Mouse (Mus musculus) embryonic facial prominence, embryonic 15.5 days (tissue): ENCODE measurements around the gene Map6d1. TPM values are rescaled to one million over a fixed set of nuclear protein-coding genes. Genes with fewer than 3 reads are reported as not detected.

Experiments used
- ATAC-seq: fragments of 200-750 bp; cut with Nextera tagmentation; 2 replicates; pipeline ENCODE4 v1.8.0; 2017; ENCODE audit warnings: low read depth, moderate TSS enrichment; ENCODE audit not compliant: insufficient number of reproducible peaks, low FRiP score, low TSS enrichment
- H3K27ac ChIP-seq: fragments of 300-500 bp; sonication (generic); replicated peaks from 2 replicates; pipeline ENCODE4 v1.5.1; 2015; ENCODE audit warnings: mild to moderate bottlenecking, inconsistent platforms
- H3K27me3 ChIP-seq: fragments of 300-500 bp; sonication (generic); 2 replicates; pipeline ENCODE4 v1.6.1; 2015; ENCODE audit warnings: inconsistent platforms
- H3K36me3 ChIP-seq: fragments of 300-500 bp; sonication (generic); 2 replicates; pipeline ENCODE4 v1.6.1; 2015; ENCODE audit warnings: mild to moderate bottlenecking, inconsistent platforms
- H3K4me1 ChIP-seq: fragments of 300-500 bp; sonication (generic); 2 replicates; pipeline ENCODE4 v1.6.1; 2015; ENCODE audit warnings: inconsistent platforms
- H3K4me2 ChIP-seq: fragments of 300-500 bp; sonication (generic); replicated peaks from 2 replicates; pipeline ENCODE4 v1.6.1; 2015; ENCODE audit warnings: mild to moderate bottlenecking, inconsistent platforms
- H3K4me3 ChIP-seq: fragments of 300-500 bp; sonication (generic); replicated peaks from 2 replicates; pipeline ENCODE4 v1.5.1; 2015; ENCODE audit warnings: mild to moderate bottlenecking, inconsistent platforms
- H3K9ac ChIP-seq: fragments of 300-500 bp; sonication (generic); 2 replicates; pipeline ENCODE4 v1.6.1; 2015; ENCODE audit warnings: inconsistent platforms
- H3K9me3 ChIP-seq: fragments of 300-500 bp; sonication (generic); replicated peaks from 2 replicates; pipeline ENCODE4 v1.6.1; 2016; ENCODE audit warnings: inconsistent platforms
- WGBS: fragments of 180-500 bp; shearing (Covaris S2); methylation state at CpG from one replicate; pipeline ENCODE4 v1.1.7; 2015; 5-methylcytosine and 5-hydroxymethylcytosine counted together
- polyA plus RNA-seq: library from polyadenylated mRNA; unstranded; fragments of >200 nt; fragmentation: Nextera tagmentation; extraction: Ambion mirVana; gene quantifications from 2 replicates; pipeline ENCODE4 v1.2.1, GENCODE M21; 2015

Gene Map6d1
- polyA plus RNA-seq, 1 experiment from 2014 or later: 1.1 TPM

GRCm38 (mm10) chr16:20185368-20185767 lies 55.8 kb downstream of the Map6d1 start:
- WGBS: 66% methylated on average over 2 of the region's 2 CpGs
- no peak overlapping the region for H3K4me2 ChIP-seq
- no peak overlapping the region for H3K4me3 ChIP-seq
- no peak overlapping the region for H3K27ac ChIP-seq
- peaks cover 66% of the 10 kb centered on the region for H3K36me3 ChIP-seq
- H3K4me1 ChIP-seq: no peaks in the 10 kb centered on the region
- no peaks in the 10 kb centered on the region for H3K9me3 ChIP-seq
- H3K9ac ChIP-seq: no peak overlapping the region
- ATAC-seq: no peak
- no peaks in the 10 kb centered on the region for H3K27me3 ChIP-seq

Other genes with a start within 250 kb of the Map6d1 start
- gene Klhl24, start 143.8 kb downstream of the Map6d1 start, polyA plus RNA-seq: 22.7 and 23.1 TPM in 2 replicates
- gene Yeats2, start 100.3 kb downstream of the Map6d1 start, polyA plus RNA-seq: 28.6 and 30.4 TPM in 2 replicates
- 92.6 and 94.9 TPM in 2 replicates for gene Parl, start 61.0 kb upstream of the Map6d1 start, polyA plus RNA-seq
- 0.08 and 0.13 TPM in 2 replicates for gene Cyp2ab1, start 84.0 kb upstream of the Map6d1 start, polyA plus RNA-seq
- gene Abcc5, start 185.0 kb upstream of the Map6d1 start, polyA plus RNA-seq: 67.0 and 74.1 TPM in 2 replicates